Mouse (Mus musculus): ENCODE measurements around the gene Vsig10. TPM values are rescaled to one million over a fixed set of nuclear protein-coding genes. Genes with fewer than 3 reads are reported as not detected.

Gene Vsig10
- total RNA-seq (2023) = 1 to 10 TPM; 7.2 to 9.7 TPM

DNA sequence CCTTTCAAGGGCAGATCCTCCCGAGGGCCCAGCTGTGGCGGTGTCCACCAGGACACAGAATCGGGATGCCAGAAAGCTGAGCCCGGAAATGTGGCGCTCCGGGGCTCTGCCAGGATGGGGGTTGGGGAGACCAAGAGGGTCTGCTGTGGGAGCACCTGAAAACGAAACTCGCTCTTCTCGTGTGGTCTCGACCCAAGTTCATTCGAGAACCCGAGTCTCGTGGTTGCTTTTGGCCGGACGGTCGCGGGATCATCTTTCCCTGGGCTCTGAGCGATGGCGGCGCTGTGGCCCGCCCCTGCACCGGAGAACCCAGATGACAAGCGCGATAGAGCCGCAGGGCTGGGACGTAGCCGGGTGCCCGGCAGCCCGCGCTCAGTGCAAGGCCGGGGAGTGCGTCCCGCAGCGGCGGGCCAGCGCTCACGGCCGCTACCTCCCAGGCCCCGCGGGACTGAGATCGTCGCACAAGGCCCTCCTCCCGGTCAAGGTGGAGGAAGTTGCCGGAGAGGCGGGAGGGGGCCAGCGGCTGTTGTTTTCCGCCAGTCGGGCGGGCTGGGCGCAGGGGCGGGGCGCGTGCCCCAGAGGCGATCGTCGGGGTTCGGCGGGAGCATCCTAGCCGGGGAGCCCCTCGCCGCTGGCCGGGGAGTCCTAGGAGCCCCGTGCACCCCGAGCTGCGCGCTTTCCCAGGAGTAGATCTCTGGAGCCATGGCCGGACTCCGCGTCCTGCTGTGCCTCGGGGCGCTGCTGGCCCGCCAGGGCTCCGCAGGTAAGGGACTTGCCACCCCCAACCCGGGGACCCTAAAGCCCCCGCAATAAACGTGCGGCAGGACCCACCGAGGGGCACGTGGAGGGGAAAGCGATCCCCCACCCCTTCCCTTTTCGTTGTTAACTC is at the start of gene Vsig10:
Vsig10 (plus strand) TSS at position 343 of the 889 bp plus-strand sequence.

DNA sequence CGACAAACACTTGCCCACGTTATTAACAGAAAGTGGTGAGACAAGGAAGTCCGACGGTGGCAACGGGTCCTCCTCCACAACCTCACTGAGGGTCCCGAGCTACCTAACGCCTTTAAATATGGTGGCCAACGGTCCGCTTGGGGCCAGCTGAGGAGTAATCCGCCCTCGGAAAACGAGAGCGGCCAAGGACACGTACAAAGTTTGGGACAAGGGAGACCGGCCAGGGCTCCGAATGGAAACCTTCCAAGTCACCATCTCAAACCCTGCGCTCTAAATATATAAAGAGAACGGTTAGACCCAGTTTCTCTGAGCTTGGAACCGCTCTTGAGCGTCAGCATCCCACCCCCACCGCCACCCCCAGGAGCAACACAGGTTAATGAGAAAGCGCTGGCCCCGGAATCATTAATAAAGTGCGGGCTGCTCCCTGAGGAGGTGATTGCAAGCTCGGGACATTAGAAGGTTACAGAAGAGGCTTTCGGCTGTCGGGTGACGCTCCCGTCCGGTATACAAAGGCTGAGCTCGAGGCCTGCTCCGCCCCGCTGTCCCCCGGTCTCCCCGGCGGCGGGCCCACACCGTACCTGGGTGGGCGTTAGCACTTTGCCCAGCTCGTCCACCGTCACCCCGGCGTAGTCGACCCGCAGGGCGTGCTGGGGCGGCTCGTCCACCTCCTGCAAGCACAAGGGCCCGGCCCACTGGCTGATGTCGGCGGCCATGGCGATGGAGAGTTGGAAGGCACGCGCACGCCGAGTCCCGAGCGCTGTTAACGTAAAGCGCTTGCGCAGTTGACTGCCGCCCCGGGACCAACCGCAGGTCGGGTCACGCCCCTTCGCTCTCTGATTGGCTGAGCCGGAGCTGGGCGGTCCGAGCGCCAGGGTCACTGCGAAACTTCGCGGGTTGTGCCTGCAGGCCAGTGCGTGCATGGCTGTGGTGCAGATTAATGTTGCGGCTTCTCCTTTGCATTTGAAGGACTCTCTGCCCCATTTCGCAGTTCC is 31.8 kb upstream of the Vsig10 start, which contains the start of gene Pebp1:
Pebp1 (minus strand) TSS at position 795 of the 992 bp plus-strand sequence.

DNA sequence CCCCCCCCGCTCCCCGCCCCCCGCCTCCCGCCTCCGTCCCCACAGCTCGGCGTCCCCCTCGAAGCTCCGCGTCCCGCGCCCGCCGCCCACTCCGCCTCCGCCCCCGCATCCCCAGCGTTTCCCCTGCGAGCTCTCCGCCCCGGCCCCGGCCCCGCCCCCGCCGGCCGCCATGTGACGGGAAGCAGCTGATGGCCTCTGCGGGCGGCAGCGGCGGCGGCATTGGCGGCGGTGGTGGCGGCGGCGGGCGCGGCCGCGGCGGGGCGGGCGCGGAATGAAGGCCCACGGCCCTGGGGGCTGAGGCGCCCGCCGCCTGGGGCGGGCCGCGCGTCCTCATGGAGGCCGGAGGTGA is 38.2 kb downstream of the Vsig10 start, which contains the start of gene Wsb2:
Wsb2 (plus strand) TSS at position 176 of the 349 bp plus-strand sequence.

DNA sequence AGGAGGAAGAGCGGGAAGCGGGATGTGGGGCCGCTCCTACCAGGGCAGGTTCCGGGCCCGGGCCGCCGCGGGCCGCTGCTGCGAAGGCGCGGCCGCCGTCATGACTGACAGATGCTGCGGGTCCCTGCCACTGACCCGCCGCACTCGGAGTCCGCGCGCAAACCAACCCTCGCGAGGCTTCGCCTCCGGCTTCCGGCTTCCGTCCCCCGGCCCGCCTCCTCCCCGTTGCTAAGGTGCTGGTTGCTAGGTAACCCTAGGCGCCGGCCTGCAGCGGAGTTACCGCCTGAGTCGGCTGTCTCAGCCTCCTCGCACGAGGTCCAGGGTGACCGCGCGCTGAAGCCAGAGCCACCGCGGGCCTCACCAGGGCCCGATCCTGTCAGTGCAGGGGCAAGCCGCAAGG is 70.0 kb downstream of the Vsig10 start, which contains the start of gene Rfc5:
Rfc5 (minus strand) TSS at position 171 of the 400 bp plus-strand sequence.

Other genes starting within 250 kb of the Vsig10 start
- gene Suds3, start 203.0 kb upstream of the Vsig10 start, total RNA-seq (2023) = 10 to 100 TPM; 58.3 to 88.5 TPM
- gene Taok3, start 199.0 kb upstream of the Vsig10 start, total RNA-seq (2023) = 10 to 100 TPM; 78.2 to 84.2 TPM
- gene Pebp1, start 31.5 kb upstream of the Vsig10 start, total RNA-seq (2023) = 10 to 100 TPM; 44.7 to 50.9 TPM
- gene Wsb2, start 38.2 kb downstream of the Vsig10 start, total RNA-seq (2023) = 10 to 100 TPM; 38.2 to 39.0 TPM
- 10 to 100 TPM; 25.2 to 30.4 TPM for gene Rfc5, start 70.0 kb downstream of the Vsig10 start, total RNA-seq (2023)
- under 1 TPM in 1 of 2 experiments, not detected in 1; 0.11 TPM for gene Ksr2, start 94.9 kb downstream of the Vsig10 start, total RNA-seq (2023)

Measured in neutrophil, adult 59 days (primary cell).